Mouse (Mus musculus): ENCODE results near the gene Cdc27. TPM values are rescaled to one million over a fixed set of nuclear protein-coding genes. Genes with fewer than 3 reads are reported as not detected.

Cdc27 gene
- polyA plus RNA-seq, 2 experiments = 30.5 to 43.4 TPM

- no peak for TF ChIP-seq POLR2A (IDR thresholded peaks at IDR 0.05; ENCODE audit: borderline replicate concordance, extremely low read depth, insufficient read depth, insufficient read length)
- ATAC-seq (ENCODE audit: low FRiP score, low read depth) (no peak), DNase-seq (ENCODE audit: low spot score) (no peak)
- Histone ChIP-seq H3K9me3 (ENCODE audit: control insufficient read depth, low read length) (no peaks in the 10 kb centered on the region), H3K4me1 (ENCODE audit: control insufficient read depth, insufficient read depth, low read length) (no peaks in the 10 kb centered on the region), H3K9ac (ENCODE audit: low read depth, low read length, severe bottlenecking) (no peak overlapping the region), H3K4me3 (replicated peaks; ENCODE audit: low read length) (no peak overlapping the region), H3K27ac (replicated peaks; ENCODE audit: low read depth, low read length) (no peak overlapping the region), H3K36me3 (ENCODE audit: control insufficient read depth, insufficient read depth, low read length) (peaks cover 81% of the 10 kb centered on the region), H3K27me3 (ENCODE audit: control insufficient read depth, insufficient read depth, low read length) (no peaks in the 10 kb centered on the region), H3K4me2 (replicated peaks; ENCODE audit: low read depth, low read length, severe bottlenecking) (no peak overlapping the region)
- 91% methylated on average over 4 of the region's 4 CpGs for WGBS
Measured at GRCm38 (mm10) chr11:104512436-104512835, 38.0 kb downstream of the Cdc27 start.

DNA sequence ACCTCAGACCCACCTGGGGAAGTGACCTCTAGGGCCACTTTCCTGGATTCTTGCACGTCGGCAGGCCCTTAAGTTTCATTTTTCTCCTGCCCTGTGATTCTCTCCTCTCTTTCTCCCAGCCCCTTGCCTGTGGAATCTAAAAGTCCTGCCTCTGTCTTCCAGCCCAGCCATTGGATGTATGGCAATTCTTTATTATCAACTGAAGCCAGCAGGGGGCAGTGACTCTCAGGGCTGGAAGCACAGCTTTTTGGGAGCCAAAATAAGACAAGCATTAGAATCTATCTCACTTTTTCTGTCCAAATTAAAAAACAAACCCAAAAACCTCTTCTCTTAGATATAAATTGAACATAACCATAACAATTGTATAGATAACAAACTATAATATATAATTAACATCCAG lies 39.8 kb downstream of the Cdc27 start:
- Histone ChIP-seq H3K4me2 (replicated peaks; ENCODE audit: low read depth, low read length, severe bottlenecking) (no peak overlapping the region), H3K4me3 (replicated peaks; ENCODE audit: low read length) (no peak overlapping the region), H3K36me3 (ENCODE audit: control insufficient read depth, insufficient read depth, low read length) (peaks cover 79% of the 10 kb centered on the region), H3K4me1 (ENCODE audit: control insufficient read depth, insufficient read depth, low read length) (no peaks in the 10 kb centered on the region), H3K27me3 (ENCODE audit: control insufficient read depth, insufficient read depth, low read length) (no peaks in the 10 kb centered on the region), H3K9me3 (ENCODE audit: control insufficient read depth, low read length) (no peaks in the 10 kb centered on the region), H3K27ac (replicated peaks; ENCODE audit: low read depth, low read length) (no peak overlapping the region), H3K9ac (ENCODE audit: low read depth, low read length, severe bottlenecking) (no peak overlapping the region)
- WGBS = 92% methylated on average over 2 of the region's 2 CpGs
- no peak for TF ChIP-seq POLR2A (IDR thresholded peaks at IDR 0.05; ENCODE audit: borderline replicate concordance, extremely low read depth, insufficient read depth, insufficient read length)
- no peak for ATAC-seq (ENCODE audit: low FRiP score, low read depth)
- peak; percentile 3 for DNase-seq (ENCODE audit: low spot score)

- WGBS = 77% methylated on average over 4 of the region's 4 CpGs
- no peak overlapping the region for H3K27ac ChIP-seq (replicated peaks; ENCODE audit: low read depth, low read length)
- no peak overlapping the region for H3K4me3 ChIP-seq (replicated peaks; ENCODE audit: low read length)
- peaks cover 81% of the 10 kb centered on the region for H3K36me3 ChIP-seq (ENCODE audit: control insufficient read depth, insufficient read depth, low read length)
- H3K9me3 ChIP-seq (ENCODE audit: control insufficient read depth, low read length) = no peaks in the 10 kb centered on the region
- H3K4me2 ChIP-seq (replicated peaks; ENCODE audit: low read depth, low read length, severe bottlenecking) = no peak overlapping the region
- H3K27me3 ChIP-seq (ENCODE audit: control insufficient read depth, insufficient read depth, low read length) = no peaks in the 10 kb centered on the region
- TF ChIP-seq POLR2A (IDR thresholded peaks at IDR 0.05; ENCODE audit: borderline replicate concordance, extremely low read depth, insufficient read depth, insufficient read length) = no peak
- ATAC-seq (ENCODE audit: low FRiP score, low read depth) (no peak), DNase-seq (ENCODE audit: low spot score) (no peak)
- no peak overlapping the region for H3K9ac ChIP-seq (ENCODE audit: low read depth, low read length, severe bottlenecking)
- no peaks in the 10 kb centered on the region for H3K4me1 ChIP-seq (ENCODE audit: control insufficient read depth, insufficient read depth, low read length)
Measured at GRCm38 (mm10) chr11:104508455-104508854, 42.0 kb downstream of the Cdc27 start.

GRCm38 (mm10) chr11:104488292-104488691 lies 62.1 kb downstream of the Cdc27 start:
- 78% methylated on average over 3 of the region's 3 CpGs for WGBS
- no peak overlapping the region for H3K27ac ChIP-seq (replicated peaks; ENCODE audit: low read depth, low read length)
- TF ChIP-seq POLR2A (IDR thresholded peaks at IDR 0.05; ENCODE audit: borderline replicate concordance, extremely low read depth, insufficient read depth, insufficient read length) = no peak
- no peak for ATAC-seq (ENCODE audit: low FRiP score, low read depth)
- no peaks in the 10 kb centered on the region for H3K9me3 ChIP-seq (ENCODE audit: control insufficient read depth, low read length)
- H3K36me3 ChIP-seq (ENCODE audit: control insufficient read depth, insufficient read depth, low read length) = no peaks in the 10 kb centered on the region
- no peak overlapping the region for H3K4me3 ChIP-seq (replicated peaks; ENCODE audit: low read length)
- H3K9ac ChIP-seq (ENCODE audit: low read depth, low read length, severe bottlenecking) = no peak overlapping the region
- H3K27me3 ChIP-seq (ENCODE audit: control insufficient read depth, insufficient read depth, low read length) = no peaks in the 10 kb centered on the region
- no peaks in the 10 kb centered on the region for H3K4me1 ChIP-seq (ENCODE audit: control insufficient read depth, insufficient read depth, low read length)
- DNase-seq (ENCODE audit: low spot score) = no peak
- no peak overlapping the region for H3K4me2 ChIP-seq (replicated peaks; ENCODE audit: low read depth, low read length, severe bottlenecking)

DNA sequence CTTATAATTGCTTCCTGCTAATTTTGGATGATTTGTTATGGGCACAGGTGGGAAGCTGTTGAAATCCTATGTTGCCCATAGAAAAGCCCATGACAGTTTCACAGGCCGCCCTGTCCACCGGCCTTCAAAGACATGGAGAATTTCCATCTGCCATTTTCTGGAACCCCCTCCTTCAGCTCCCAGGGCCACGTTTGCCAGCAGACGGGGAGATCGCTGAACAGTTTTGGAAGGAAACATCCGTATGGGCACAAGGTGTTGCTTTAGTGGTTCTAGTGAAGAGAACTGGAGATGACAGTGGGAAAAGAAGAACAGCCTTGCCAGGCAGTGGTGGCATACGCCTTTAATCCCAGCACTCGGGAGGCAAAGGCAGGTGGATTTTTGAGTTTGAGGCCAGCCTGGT lies 68.4 kb downstream of the Cdc27 start:
- H3K4me3 ChIP-seq (replicated peaks; ENCODE audit: low read length) = no peak overlapping the region
- no peaks in the 10 kb centered on the region for H3K36me3 ChIP-seq (ENCODE audit: control insufficient read depth, insufficient read depth, low read length)
- no peak overlapping the region for H3K9ac ChIP-seq (ENCODE audit: low read depth, low read length, severe bottlenecking)
- ATAC-seq (ENCODE audit: low FRiP score, low read depth) (no peak), DNase-seq (ENCODE audit: low spot score) (no peak)
- H3K4me2 ChIP-seq (replicated peaks; ENCODE audit: low read depth, low read length, severe bottlenecking) = no peak overlapping the region
- H3K9me3 ChIP-seq (ENCODE audit: control insufficient read depth, low read length) = no peaks in the 10 kb centered on the region
- no peak for TF ChIP-seq POLR2A (IDR thresholded peaks at IDR 0.05; ENCODE audit: borderline replicate concordance, extremely low read depth, insufficient read depth, insufficient read length)
- no peaks in the 10 kb centered on the region for H3K27me3 ChIP-seq (ENCODE audit: control insufficient read depth, insufficient read depth, low read length)
- H3K4me1 ChIP-seq (ENCODE audit: control insufficient read depth, insufficient read depth, low read length) = no peaks in the 10 kb centered on the region
- WGBS = 90% methylated on average over 8 of the region's 8 CpGs
- no peak overlapping the region for H3K27ac ChIP-seq (replicated peaks; ENCODE audit: low read depth, low read length)

GRCm38 (mm10) chr11:104479505-104479904 lies 70.9 kb downstream of the Cdc27 start:
- Histone ChIP-seq H3K4me3 (replicated peaks; ENCODE audit: low read length) (no peak overlapping the region), H3K9me3 (ENCODE audit: control insufficient read depth, low read length) (no peaks in the 10 kb centered on the region), H3K4me1 (ENCODE audit: control insufficient read depth, insufficient read depth, low read length) (no peaks in the 10 kb centered on the region), H3K4me2 (replicated peaks; ENCODE audit: low read depth, low read length, severe bottlenecking) (no peak overlapping the region), H3K27me3 (ENCODE audit: control insufficient read depth, insufficient read depth, low read length) (no peaks in the 10 kb centered on the region), H3K9ac (ENCODE audit: low read depth, low read length, severe bottlenecking) (no peak overlapping the region), H3K27ac (replicated peaks; ENCODE audit: low read depth, low read length) (no peak overlapping the region), H3K36me3 (ENCODE audit: control insufficient read depth, insufficient read depth, low read length) (no peaks in the 10 kb centered on the region)
- no peak for TF ChIP-seq POLR2A (IDR thresholded peaks at IDR 0.05; ENCODE audit: borderline replicate concordance, extremely low read depth, insufficient read depth, insufficient read length)
- WGBS = 69% methylated on average over 4 of the region's 4 CpGs
- DNase-seq (ENCODE audit: low spot score) (no peak), ATAC-seq (ENCODE audit: low FRiP score, low read depth) (no peak)

Measured in limb, embryonic 14.5 days (tissue).